Mouse (Mus musculus): ENCODE data around the gene Psd.

Psd gene

DNA sequence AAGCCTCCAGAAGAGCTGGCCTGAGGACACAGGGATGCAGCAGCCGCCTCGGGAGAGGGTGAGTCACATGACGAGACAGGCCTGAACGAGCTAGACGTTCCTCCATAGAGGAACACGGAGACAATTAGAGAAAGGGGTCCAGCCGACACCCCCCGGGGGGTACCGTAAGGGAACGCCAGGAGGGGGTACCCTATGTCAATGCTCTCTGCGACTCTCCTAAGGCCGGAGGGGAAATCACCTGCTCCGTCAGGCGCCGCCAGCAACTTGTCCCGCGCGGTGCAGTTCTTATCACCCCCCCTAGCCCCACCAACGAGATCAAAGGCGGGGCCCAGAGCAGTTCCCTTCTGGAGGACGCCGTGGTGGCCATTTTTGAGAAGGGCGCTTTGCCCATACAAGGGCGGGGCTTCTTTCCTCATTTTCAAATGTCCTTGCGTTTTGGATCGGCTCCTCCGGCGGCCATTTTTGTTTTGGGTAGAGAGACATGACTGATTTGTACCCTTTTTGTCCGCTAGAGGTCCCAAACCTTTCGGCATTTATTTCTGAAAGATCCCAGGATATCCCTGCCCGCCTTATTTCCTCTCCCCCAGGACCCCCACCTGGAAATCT is 11.5 kb upstream of the Psd start, which contains the start of gene Cuedc2:
TSS of gene Cuedc2 (minus strand) at position 372 of the 606 bp plus-strand sequence.
- DNase-seq, result peak; percentile 99

DNA sequence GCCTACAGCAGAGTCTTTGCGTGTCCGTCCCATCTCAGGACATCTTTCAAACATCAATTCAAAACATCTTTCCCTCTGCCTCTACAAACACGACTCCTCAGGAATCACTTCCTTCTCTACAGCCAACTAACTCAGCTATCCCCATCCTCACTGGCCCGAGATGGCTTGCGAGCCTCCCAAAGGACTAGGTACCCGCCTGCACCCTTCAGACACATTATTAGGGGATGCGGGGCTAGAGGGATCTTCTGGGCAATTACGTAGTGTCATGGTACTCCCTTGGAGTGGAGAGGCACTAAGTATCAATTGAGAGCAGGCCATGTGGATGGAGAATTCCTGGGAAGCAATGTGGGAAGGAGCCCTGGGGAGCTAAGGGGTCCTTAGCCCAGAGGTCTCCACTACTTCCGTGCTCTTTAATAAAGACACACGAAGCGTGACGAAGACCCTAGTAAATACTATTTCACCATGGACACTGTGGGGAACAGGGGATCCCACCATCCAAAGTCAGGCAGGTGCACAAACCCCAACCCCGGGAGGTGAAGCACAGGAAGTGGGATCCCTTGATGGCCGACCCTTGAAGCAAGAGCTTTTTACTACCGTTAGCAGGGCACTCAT is 10.9 kb upstream of the Psd start:
- DNase-seq, result no peak

DNA sequence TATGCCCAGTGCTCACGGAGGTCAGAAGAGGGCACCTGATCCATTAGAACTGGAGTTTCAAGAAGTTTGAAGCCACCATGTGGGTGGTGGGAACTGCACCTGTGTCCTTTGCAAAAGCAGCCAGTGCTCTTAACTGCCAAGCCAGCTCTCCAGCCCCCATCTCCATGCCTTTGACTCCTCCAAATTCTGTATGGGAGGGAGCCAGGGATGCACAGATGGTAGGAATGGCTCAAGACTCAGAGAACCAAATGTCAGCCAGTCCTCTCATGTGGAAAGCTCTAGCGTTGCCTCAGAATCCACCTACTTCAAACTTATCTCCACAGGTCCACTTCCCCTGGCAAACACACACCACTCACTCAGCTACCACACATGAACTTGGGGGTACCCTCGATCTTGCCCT is 7.0 kb upstream of the Psd start:
- peak; percentile 85 for DNase-seq

DNA sequence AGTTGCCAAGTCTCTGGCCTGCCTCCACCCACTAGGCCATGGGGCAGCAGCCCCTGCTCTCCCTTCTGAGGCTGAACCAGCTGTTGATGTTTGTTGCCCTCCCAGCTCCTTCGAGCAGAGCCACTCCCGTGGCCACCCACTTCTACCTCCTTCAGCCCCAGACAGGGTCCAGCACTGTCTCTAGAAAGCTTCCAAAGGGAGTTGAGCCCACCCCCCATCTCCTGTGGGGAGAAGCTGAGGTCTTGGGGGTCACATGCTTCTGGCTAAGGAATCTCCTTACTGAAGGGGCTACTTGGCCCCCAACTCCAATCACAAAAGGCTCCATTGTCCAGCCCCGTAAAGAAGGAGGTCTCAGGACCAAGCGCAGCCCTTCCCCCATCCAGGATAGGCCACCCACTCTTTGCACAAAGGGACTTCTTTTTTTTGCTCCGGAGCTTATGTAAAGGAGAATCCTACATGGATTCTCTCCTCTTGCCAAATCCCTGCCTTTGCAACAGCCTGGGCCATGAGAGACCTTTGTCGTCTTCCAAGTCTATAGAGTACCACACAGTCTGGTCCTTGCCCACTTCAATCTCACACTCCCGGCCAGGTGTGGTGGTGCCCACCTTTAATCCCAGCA is 5.9 kb upstream of the Psd start:
- peak; percentile 86 for DNase-seq

DNA sequence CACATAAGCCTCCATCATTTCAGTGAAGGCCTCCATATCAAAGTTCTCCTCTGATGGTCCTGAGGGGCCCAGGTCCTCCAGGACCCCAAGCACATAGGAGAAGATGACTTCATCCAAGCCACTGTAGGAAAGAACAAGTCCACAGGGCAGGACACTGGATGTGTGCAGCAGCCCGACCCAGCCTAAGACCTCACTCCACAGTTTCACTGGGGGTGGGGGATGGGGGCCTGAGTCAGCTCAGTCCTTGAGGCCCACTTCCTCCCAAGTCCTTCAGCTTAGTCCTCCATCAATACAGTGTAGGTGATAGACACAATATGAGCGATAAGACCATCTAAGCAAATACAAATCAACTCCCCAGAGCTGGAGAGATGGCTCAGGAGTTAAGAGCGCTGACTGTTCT is 5.0 kb upstream of the Psd start:
- DNase-seq, result no peak

DNA sequence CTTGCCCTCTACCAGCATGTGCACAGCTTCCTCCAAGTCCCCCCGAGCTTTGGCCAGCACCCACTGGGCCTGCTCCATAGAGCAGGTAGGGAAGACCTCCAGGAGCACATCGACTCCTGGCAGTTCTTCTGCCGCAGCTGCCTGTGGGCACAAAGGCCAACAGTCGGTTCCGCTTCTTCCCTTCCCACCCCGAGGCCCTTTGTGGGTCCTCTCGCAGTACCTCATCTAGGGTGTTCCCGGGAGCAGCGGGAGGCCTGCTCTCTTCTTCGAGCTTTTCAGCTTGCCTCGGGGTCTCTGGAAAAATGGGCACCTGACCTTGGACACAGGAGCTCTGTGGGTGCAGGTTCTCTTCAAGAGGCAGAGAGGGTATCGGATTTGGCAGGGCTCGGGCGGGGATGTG is 4.4 kb upstream of the Psd start:
- DNase-seq, result peak; percentile 92

DNA sequence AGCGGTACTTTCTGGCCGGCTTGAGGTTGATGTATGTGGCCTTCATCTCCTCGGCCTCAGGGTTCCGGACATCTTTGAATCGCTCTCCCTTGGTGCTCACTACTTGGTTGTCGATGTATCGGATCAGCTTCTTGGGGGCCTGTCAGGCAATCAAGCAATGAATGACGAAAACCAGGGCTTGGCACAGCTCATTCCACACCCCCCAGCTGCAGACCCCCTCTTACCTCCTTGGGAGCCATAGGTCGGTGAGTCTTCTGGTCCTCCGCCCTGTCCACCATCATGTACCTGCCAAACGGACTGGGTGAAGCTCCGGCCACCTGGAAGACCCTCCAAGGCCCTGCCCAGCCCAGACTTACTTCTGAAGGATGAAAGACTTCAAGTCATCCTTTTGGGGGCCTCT is 3.7 kb upstream of the Psd start:
- DNase-seq, result peak; percentile 91

DNA sequence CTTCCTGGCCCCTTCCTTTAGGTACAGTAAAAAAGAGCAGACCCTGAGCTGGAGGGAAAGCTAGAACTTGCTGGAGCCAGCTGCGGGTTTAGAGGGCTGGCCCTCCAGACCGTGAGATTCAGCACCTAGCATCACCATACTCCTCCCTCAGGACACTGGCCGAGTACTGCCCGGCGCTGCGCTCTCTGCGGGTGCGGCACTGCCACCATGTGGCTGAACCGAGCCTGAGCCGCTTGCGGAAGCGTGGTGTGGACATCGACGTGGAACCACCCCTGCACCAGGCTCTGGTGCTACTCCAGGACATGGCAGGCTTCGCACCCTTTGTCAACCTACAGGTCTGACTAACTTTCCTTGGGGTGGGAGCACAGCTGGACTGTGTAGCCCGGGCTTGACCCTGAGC is 3.0 kb upstream of the Psd start:
- peak; percentile 98 for DNase-seq

DNA sequence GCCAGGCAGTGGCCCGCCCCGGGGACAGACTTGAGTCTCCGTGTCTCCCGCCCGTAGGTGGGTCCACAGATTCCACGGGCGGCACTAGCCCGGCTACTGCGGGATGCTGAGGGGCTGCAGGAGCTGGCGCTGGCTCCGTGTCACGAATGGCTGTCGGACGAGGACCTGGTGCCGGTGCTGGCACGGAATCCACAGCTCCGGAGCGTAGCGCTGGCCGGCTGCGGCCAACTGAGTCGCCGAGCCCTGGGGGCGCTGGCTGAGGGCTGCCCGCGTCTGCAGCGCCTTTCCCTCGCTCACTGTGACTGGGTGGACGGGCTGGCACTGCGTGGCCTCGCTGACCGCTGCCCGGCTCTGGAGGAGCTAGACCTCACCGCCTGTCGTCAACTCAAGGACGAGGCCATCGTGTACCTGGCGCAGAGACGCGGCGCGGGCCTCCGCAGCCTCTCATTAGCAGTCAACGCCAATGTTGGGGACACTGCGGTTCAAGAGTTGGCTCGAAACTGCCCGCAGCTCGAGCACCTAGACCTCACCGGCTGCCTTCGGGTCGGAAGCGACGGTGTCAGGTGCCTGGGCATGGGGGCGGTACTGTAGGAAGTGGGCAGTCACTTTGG is 2.2 kb upstream of the Psd start:
- peak; percentile 93 for DNase-seq

DNA sequence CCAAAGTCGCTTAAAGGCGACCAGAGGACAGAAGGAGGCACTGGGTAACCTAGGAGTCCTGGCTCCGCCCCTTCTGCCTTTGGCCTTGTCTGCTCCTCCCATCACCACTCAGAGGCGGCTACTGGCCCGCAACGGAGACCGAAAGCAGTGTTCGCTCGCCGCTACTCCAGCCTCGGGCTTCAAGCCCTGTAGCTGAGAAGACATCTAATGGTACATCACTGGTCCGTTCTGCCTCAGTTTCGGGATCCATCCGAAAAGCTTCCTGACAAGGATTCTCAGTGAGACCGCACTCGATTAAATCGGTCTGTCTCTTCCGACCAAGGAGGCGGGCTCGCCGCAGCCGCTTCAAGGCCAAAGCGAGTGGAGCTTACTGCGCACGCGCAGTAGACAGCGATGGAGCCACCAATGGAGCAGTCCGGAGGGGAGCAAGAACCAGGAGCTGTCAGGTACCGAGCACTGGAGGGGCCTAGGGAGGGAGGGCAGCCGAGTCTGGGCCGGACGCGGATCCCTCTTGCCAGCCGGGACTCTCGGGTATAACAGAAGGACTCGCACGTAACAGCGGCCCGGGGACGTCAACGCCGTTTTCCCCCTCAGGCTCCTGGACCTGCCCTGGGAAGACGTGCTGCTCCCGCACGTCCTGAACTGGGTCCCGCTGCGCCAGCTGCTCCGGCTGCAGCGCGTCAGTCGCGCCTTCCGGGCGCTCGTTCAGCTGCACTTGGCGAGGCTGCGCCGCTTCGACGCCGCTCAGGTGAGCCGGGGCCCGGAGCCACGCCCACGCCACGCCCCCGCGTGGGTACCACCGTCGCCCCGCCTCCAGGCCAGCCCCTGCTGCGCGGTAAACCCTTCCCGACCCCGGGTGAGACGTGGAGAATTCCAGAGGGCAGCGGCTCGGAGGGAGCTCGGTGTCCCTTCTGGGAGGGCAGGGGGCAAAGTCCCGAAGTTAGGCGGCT is 1.4 kb upstream of the Psd start, which contains the start of gene Fbxl15:
TSS of gene Fbxl15 (plus strand) at position 104 of the 950 bp plus-strand sequence.
- peak; percentile 99 for DNase-seq

DNA sequence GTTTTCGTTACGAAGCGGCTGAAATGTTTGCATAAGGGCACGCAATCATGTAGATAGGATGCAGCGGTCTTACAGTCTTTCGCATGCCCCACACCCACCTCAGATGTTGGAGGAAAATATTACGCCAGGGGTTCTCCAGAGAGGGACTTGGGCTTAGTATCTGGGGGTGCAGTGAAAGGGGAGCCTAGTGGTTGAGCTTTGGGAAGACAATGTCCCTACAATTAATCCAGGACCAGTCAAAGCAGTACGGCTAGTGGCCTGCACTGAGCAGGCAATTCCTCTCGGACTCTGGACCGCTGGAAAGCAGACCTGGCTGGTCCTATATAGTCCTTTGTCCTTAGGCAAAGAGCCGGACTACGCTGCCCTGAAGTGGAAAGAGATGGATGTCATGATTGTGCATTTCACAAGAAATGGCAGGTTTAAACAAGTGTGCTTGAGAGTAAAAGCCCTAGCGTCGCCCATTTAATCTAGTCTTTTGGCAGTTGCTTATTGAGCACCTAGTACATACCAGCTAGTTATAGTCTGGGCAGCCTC is 642 bp upstream of the Psd start:
- peak; percentile 91 for DNase-seq

DNA sequence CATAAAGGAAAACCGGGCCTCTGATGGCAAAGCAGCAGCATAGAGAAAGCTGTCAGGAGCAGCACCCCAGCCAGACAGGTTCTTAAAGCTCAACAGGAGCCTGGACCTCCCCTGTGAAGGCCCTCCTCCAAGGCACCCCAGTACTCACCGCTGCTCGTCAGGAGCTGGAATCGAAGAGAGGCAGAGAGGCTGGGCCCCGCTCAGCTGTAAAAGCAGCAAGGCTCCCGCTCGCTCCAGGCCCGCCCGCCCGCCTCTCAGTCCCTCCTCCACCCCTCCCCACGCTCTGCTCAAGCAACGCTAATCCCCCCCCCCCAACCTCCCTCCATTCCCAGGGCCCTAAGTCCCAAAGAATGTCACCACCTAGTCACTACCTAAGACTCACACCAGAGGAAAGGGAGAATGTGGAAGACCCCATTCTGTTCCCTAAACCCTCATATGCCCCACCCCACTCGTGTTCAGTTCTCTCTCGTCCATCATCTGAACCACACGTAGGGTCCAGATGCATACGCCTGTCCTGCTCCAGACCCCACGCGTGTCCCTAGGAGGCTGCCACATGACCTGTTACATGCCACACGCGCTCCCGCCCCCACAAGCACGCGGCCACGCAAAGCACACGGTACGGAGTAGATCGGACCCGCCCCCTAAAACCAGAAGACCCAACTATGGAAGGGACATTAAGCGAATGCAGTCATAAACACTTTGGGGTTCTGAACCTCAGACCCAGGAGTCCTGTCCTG is 769 bp downstream of the Psd start:
- peak; percentile 91 for DNase-seq

DNA sequence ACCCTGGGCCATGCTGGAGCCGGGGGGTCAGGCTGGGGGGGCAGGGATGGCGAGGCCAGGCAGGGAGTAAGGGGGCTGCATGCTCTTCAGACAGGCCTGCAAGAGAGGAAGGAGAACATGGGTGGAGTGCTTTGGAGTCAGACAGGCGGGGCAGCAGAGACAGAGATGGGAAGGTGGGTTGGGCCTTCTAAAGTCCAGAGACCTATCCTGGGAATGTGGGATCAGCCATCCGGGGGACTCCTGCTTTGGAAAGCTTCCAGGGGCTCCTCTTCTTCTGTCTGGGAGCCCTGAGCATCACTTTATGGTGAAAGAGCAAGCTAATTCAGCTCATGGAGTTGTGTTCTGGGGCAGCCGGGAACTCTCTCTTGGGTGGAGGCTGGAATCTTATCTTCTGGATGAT is 2.0 kb downstream of the Psd start:
- peak; percentile 83 for DNase-seq

DNA sequence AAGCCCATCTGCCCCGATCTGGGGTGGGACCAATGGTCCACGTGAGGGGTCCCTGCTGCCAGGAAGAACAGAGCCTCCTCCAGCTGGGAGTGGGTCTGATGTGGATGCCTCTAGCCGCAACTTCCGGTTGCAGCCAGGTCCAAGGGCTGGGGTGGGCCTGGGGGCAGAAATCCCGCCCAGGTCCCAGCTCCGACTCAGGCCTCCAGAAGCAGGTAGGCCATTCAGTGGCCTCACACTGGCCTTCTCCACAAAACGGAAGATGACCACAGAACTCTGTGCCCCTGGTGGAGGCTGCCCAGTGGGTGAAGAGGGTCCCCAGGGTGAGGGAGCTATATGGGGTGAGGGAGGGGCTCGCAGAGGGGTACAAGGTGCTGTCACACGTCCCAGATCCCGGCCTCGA is 2.6 kb downstream of the Psd start:
- peak; percentile 90 for DNase-seq

DNA sequence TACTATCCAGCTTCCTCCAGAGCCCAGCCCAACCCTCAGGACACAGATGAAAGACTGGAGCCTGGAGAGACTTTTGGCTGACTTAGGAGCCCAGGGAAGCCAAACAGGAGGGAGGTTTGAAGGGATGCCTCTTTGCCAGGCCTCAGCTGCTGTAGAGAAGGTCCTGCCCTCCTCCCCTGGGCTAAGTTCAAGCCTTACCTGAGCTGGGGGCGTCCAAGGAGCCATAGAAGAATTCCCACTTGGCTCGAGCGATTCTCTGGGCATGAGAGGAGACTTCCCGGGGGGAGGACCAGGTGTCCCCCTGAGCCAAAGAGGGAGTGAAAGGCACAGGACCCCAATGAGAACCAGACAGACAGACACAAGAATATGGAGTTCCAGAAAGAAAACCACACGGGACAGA is 3.2 kb downstream of the Psd start:
- DNase-seq, result no peak

DNA sequence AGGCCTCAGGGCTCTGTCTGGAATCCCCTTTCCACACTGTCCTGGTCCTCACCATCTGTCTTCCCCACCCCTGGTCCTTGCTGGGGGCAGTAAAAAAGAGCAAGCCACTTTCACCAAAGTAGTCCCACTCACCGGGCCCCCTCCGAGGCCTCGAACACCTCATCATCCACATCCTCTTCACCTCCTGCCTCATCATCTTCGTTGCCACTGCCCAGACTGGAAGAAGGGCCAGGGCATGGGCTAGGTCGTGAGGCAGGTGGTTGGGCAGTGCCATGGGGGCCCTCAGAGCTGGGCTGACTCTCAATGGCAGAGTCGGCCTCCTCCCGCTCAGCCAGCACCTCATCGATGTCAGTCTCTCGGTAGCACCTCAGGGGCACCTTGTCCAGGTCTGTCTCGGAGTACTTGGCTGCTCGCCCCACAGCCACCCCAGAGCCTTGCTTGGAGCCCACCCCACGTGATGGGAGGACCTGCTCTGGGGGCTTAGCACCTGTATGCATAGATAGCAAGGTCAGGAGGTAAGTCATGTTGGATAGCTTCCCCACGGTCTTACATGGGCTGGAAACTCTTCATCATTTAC is 3.9 kb downstream of the Psd start:
- peak; percentile 86 for DNase-seq

DNA sequence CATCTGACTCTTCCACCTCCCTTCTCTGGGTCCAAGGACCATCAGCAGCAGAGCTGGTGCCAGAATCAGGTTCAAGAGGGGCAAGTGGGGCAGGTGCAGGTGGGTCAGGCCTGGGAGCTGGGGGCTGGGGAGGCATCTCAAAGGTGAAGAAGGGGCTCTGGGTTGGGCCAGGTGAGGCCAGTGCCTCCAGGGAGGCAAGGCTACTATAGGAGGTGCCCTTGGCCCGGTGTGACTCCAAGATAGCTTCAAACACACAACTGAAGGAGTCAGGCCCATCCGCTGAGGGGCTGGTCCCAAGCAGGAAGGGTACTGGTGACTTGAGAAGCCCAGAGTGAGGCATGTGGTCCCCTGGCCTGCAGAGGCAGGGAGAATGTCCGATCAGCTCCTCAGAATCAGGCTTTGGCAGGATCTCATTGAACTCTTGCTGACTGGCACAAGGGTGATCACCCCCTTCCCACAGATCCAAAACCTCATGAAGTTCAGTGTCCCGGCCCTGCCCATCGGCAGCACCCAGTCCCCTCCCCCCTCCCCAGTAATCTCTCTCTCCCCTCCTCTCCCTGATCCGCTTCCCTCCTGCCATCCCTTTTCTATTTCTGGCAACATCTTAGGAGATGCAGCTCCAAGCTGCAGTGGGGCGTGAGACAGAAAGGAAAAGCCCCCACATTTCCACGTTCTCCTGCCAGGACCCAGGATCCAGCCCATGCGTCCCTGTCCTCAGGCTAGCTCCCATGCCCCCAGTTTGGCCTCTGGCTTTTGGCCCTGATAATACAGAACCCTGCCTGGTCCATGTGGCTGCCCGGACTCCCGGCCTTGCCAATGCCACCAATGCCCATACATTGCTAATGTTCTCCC is 4.6 kb downstream of the Psd start:
- DNase-seq, result peak; percentile 86

DNA sequence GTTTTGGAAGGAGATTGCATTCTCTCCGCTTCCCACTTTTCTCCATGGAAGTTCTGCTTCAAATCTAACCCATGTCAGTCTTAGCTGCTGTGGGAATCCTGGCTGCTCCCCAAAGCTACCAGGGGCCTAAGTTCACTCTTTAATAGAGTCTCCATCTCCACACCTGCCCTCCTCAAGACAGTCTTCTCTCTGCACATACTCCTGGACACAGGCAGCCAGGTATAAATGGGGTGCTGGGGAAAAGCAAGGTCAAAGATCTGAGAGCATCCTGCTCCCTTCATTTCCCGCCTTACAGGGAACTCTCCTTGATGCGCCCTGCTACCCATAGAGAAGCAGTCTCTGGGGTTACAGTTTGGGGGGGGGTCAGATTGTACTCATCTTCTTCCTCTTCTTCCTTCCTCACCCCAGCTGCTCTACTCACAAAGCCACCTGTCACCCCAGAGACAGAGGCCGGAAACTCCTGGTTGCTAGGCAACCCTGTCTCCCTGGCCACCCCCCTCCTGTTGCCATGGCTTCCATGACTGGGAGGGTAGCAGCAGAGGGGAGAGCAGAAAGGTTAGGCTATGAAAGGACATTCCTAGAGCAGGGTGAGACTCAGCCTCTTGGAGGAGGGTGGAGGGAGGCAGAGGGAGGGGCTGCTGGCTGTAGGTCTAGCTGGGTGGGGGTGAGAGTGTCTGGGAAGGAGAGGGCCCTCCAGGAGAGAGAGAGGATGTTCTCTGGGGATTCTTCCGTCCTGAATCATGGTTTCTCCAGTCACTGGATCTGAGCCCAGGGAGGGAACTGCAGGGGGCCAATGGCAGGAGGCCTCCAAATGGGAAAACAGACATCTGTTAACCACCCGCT is 5.6 kb downstream of the Psd start:
- DNase-seq, result peak; percentile 87

DNA sequence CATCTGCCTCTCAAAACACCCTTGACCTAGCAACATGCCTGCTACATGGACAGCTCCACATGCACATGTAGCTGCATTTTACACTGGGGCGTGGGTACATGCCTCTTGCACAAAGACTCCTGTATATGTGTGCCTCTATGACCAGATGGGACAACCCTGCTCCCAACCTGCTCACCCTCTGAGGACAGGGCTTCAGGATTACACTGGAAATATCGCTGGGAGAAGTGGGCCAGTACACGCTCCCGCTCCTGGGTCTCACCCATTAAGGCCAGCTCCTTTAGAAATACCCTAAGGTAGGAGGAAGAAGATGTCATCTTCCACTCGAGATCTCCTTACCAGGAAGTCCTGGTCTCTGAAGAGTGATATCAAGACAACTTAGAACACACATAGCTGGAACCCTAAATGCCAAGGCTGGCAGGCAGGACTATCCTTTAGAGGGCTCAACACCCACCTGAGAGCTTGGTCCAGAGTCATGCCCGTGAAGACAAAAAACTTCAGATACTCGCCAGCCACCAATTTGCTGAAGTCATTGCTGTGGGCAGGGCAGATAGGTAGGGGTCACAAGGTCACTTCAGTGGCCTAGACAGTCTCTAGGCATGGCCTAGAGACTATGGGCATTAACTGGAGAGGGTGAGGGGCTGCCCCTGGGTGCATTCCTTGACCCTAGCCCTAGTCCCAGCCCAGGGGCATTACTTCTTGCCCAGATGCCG is 6.7 kb downstream of the Psd start:
- DNase-seq, result peak; percentile 86

Data from heart, adult 11 months (tissue).